Mouse (Mus musculus) gastrocnemius, adult 2 months (tissue): ENCODE results near the gene Sntb2. TPM values are rescaled to one million over a fixed set of nuclear protein-coding genes. Genes with fewer than 3 reads are reported as not detected.

Experiments
- DNase-seq: peaks from one replicate; pipeline ENCODE4 v3.0.0; 2022
- H3K27ac ChIP-seq: fragments of 200-600 bp; 2 replicates; pipeline ENCODE4 v1.8.1; 2022; ENCODE audit warnings: mild to moderate bottlenecking
- H3K4me3 ChIP-seq: fragments of 200-600 bp; 2 replicates; pipeline ENCODE4 v1.8.1; 2022; ENCODE audit warnings: mild to moderate bottlenecking, moderate library complexity
- CTCF ChIP-seq: fragments of 200-600 bp; IDR thresholded peaks from 2 replicates; pipeline ENCODE4 v1.8.1; 2022; ENCODE audit warnings: antibody characterized with exemption, mild to moderate bottlenecking, moderate library complexity
- intact Hi-C: fragments of 180-260 bp; cut with DNase I; formaldehyde crosslinking; loops from one replicate; pipeline ENCODE4 v1.15.1; 2025
- total RNA-seq, 2 experiments: library from RNA; stranded (reverse); gene quantifications; 2 replicates each; pipeline ENCODE4 v1.2.3; 2021

Sntb2 gene
- total RNA-seq, 2 experiments from 2014 or later = 3.5 to 5.1 TPM

DNA sequence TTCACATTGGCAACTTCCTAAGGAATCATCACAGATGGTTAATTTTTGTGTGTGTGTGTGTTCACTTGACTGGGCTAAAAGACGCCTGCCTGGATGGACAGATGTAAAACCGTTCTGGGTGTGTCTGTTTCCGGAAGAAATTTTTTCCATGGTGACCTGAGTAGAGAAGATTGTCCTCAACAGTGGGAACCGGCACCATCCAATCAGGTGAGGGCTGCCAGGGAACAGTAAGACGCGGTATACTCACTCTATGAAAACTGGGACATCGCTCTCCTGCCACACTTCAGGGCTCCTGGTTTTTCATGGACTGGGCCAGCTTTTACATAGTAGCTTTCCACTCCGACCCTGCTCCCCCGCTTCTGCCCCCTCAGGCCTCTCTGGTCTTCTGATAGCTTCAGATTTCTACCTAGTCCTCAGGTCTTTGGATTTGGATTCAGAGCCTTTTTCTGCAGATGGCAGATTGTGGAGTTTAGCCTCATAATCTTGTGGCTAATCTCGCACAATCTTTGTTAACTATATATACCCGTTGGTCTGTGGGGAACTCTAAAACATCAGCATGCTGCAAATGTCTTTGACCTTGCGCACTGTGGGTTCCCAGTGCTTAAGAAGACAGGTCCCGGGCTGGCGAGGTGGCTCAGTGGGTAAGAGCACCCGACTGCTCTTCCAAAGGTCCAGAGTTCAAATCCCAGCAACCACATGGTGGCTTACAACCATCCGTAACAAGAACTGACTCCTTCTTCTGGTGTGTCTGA is 1.1 kb upstream of the Sntb2 start:
- Histone ChIP-seq H3K27ac (peak overlapping the region; percentile 53), H3K4me3 (no peak overlapping the region)
- intact Hi-C loops = no loop called here
- no peak for DNase-seq
- TF ChIP-seq CTCF = no peak

DNA sequence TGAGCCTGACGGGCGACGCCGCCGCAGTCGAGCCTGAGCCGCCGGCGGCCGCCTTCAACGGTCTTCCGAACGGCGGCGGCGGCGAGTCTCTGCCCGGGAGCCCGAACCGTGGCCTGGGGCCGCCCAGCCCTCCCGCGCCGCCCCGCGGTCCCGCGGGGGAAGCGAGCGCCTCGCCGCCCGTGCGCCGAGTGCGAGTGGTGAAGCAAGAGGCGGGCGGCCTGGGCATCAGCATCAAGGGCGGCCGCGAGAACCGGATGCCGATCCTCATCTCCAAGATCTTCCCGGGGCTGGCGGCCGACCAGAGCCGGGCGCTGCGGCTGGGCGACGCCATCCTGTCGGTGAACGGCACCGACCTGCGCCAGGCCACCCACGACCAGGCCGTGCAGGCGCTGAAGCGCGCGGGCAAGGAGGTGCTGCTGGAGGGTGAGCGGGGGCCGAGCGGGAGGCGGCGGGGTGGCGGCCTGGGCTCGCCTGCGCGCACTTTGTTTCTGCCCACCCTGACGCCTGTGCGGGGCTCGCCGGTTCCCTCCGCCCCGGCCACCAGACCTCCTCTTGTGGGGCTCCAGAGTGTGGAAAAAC is 438 bp downstream of the Sntb2 start:
- peak overlapping the region; percentile 89 for H3K27ac ChIP-seq
- 0 out of 2 replicates have a peak, but pooled peaks have one; percentile 5 for TF ChIP-seq CTCF
- DNase-seq = peak; percentile 78
- peak overlapping the region; percentile 96 for H3K4me3 ChIP-seq
- intact Hi-C loops = no loop called here

DNA sequence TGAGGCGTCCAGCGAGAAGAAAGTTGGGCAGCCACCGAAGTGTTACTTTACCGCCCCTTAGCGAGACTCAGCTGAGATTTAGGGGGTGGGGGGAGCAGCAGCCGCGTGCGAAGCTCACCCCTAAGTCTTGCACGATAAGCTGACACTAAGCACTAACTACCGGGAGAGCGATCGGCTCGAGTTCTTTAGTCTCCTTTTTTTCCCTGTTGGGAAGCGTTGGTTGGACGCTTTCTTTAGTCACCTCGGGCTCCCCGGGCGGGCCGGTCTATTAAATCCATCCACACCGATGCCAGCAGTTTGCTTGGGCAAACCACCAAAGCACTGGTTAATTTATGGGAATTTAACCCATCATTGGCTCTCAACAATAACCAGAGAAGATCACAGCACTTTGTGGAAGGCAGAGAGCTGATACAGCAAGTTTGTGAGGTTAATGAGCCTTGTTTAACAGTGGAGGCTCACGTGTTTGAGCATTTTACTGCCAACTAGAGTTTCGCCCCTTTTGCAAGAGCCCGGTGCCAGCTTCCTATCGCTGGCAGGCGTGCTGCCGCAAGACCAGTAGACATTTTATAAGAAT is 1.0 kb downstream of the Sntb2 start:
- intact Hi-C loops = no loop called here
- TF ChIP-seq CTCF = no peak
- Histone ChIP-seq H3K27ac (peak overlapping the region; percentile 89), H3K4me3 (peak overlapping the region; percentile 96)
- peak; percentile 44 for DNase-seq

DNA sequence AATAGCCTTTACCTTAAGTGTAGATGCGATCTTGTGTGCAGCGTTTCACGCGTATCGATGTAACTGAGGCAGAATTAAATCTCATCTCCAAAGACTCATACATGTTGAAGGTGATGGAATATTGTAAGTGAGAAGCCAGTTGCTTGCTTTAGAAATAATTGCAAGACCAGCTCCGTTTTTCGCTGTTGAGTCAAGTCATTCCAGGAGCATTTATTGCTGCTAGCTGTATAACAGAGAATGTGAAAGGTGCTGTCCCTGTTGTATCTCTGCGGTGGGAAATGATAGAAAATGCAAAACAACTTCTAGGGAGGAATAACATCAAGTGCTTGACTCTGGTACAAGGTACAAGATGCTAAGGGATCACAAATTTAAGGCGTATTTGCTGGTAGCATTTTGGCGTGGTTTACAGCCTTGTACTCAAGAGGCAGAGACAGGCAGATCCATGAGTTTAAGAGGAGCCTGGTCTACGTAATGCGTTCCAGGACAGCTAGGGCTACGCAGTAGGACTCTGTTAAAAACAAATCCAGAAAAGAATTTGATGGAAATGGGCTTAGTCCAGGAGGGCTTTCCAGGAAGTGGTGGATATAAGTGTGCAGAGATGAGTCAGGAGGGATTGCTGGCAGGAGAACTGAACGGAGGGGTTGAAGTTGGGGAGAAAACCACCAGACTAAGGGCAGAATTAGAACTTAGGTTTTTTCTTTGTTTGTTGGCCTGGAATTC is 1.7 kb downstream of the Sntb2 start:
- intact Hi-C loops = no loop called here
- Histone ChIP-seq H3K27ac (peak overlapping the region; percentile 89), H3K4me3 (peak overlapping the region; percentile 96)
- no peak for DNase-seq
- TF ChIP-seq CTCF = no peak

DNA sequence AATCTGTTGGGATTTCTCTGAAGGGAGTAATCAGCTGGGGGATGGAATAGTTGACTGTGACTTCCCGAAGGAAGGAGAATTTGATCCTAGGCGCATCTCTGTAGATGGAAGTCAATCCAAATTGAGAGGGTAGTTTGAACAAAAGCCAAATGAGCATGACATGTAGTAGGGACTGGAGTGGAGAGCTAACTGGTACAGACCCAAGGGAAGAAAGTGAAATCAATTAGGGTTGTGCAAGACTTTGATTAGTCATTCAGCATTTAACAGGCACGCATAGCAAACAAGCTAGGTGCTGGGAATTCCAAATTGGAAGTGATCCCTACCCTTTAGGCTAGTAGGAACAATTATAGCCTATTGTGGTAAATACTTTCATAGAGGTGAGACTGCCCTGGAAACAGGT is 6.3 kb downstream of the Sntb2 start:
- no peak for DNase-seq
- peak overlapping the region; percentile 56 for H3K27ac ChIP-seq
- intact Hi-C loops = no loop called here
- H3K4me3 ChIP-seq = no peak overlapping the region
- TF ChIP-seq CTCF = no peak

DNA sequence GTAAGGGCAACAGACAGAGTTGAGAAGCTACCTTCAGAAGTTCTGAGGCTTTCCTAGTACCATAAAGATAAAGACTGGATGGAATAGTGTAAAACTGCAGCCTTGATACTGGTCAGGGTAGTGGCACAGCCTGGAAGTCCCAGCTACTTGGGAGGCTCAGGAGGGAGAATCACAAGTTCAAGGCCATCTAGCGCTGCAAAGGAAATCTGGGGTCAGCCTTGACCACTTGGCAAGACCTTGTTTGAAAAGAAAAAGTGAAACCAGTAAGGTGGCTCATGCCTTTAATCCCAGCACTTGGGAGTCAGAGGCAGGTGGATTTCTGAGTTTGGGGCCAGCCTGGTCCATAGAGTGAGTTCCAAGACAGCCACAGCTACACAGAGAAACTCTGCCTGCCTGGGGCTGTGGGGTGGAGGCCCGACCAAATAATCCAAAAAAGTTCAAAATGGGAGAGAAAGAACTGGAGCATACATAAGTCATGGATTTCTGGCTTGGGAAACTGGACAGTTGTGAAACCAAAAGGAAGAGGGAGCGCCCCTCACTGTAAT is 8.4 kb downstream of the Sntb2 start:
- no peak for TF ChIP-seq CTCF
- Histone ChIP-seq H3K4me3 (no peak overlapping the region), H3K27ac (peak overlapping the region; percentile 75)
- intact Hi-C loops = no loop called here
- DNase-seq = no peak

DNA sequence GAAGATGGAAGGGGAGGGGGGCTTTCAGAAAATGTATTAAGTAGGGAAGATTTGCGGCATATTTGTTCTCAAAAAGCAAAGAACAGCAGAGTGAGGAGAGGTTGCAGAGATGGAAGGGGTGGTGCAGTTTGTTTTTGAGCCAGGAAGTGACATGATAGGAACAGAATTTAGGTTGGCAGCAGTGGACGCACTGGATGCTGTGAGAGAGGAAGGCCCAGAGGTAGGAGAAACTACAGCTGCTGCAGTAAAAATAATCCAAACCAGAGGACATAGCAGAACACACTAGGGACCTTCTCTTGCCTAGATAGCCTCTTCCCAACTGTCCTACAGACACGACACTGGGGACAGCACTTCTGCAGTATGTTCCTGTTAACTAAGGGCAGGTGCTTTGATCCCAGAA is 9.2 kb downstream of the Sntb2 start:
- intact Hi-C loops = no loop called here
- peak overlapping the region; percentile 75 for H3K27ac ChIP-seq
- DNase-seq = peak; percentile 50
- TF ChIP-seq CTCF = no peak
- H3K4me3 ChIP-seq = no peak overlapping the region

DNA sequence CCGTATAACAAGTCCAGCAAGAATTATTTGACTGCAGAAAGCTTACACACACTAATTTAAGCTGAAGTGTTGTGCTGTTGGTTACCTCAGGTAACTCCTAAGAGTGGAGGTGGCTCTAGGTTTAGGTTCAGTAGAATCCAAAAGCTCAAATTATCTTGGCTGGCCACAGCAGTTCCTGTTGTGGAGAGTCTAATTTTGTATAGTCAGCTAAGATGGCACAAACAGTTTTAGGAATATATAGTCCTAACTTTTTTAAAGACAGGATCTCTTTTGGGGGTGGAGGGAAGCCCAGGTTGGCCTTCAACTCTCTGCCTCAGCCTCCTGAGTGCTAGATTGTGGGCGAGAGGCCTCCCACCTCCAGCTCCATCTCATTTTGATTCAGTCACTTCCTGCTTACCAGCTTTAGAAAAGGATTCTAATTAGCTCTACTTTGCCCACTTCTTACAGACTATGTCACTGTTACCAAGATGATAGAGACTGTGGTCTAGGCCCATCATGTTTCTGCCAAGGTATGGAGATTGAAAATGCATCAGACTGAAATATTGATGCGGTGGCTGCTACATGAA is 13.2 kb downstream of the Sntb2 start:
- DNase-seq = no peak
- intact Hi-C loops = no loop called here
- Histone ChIP-seq H3K27ac (no peak overlapping the region; the same call in 1 of the 2 replicates), H3K4me3 (no peak overlapping the region)
- TF ChIP-seq CTCF = no peak

DNA sequence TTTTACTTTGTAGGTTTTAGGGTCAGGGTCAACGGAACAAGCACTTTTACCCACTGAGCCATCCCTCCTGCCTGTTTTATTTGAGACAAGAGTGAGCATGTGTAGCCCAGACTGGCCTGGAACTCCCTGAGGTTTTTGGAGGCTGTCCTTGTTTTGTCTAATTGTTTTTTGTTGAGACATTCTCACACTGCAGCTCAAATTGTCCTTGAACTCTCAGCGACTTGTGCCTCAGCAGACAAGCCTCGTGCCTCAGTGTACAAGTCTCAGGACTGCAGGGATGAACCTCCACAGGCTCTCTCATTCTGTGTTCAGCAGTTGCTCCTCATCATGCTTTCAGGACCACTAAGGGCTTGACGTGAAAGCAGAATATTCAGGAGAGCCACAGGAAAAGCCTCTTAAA is 16.2 kb downstream of the Sntb2 start:
- intact Hi-C loops = no loop called here
- H3K27ac ChIP-seq = peak overlapping the region; percentile 12

DNA sequence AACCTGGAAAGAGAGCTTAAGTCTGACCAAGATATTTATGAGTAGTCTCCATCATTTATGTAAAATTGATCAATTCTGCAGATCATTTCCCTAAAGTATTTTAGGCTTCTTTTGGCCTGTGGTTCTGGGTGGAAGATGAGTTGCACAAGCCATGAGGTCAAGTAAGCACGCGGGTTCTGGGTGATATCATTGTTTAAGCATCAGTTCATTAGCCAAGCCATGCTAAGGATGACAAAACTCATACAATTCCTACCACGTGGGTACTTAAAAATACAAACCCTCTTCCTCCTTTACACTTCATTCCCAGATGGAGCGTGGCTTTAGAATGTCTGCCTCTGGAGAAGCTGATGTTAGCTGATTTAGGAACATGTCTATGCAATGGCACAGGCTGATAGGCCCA is 18.0 kb downstream of the Sntb2 start:
- Histone ChIP-seq H3K4me3 (no peak overlapping the region), H3K27ac (peak overlapping the region; percentile 62)
- DNase-seq = no peak
- intact Hi-C loops = no loop called here
- TF ChIP-seq CTCF = no peak

More for the DNA sequence above, 16.2 kb downstream of the Sntb2 start:
- no peak for TF ChIP-seq CTCF
- no peak overlapping the region for H3K4me3 ChIP-seq
- no peak for DNase-seq

DNA sequence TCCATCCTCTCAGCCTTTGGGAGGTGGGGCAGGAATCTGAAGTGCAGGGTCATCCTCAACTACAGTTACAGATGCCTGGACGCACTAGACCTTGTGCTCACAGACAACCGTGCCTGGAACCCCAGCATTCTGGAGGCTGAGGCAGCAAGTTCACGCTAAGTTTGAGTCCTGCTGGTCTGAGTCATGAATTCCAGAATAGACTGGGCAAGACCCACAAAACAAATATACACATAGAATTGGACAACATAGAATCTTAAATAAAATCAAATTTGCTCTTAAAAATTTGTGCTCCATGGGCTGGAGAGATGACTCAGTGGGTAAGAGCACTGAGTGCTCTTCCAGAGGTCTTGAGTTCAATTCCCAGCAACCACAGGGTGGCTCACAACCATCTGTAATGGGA is 21.5 kb downstream of the Sntb2 start:
- H3K4me3 ChIP-seq = no peak overlapping the region
- no peak overlapping the region for H3K27ac ChIP-seq
- TF ChIP-seq CTCF = no peak
- no peak for DNase-seq
- intact Hi-C loops = no loop called here

DNA sequence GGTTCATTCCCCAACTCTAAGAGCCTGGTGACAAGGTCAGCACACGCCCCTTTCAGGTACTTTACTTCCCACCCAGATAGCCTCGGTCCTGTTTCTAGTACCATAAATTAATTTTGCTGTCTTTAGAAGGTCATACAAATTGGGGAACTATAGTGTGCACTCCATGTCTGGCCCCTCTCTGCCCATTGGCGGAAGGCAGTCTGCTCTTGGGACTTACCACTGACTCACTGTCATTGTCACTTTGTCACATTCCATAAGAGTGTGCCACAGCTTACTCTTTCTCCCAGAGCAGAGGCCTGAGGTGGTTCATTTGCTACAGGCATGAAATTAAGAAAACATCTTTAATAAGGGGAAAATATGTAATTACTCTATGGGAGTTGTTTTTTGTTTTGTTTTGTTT is 22.7 kb downstream of the Sntb2 start:
- Histone ChIP-seq H3K4me3 (no peak overlapping the region), H3K27ac (no peak overlapping the region)
- intact Hi-C loops = no loop called here
- no peak for TF ChIP-seq CTCF
- no peak for DNase-seq
